Mouse (Mus musculus) liver, embryonic 14.5 days (tissue): ENCODE results near the gene Timm17b. TPM values are rescaled to one million over a fixed set of nuclear protein-coding genes. Genes with fewer than 3 reads are reported as not detected.

Experiments used
- ATAC-seq: fragments of 200-750 bp; cut with Nextera tagmentation; 2 replicates; pipeline ENCODE4 v1.8.0; 2017; ENCODE audit warnings: moderate number of reproducible peaks, mild to moderate bottlenecking, moderate library complexity; ENCODE audit not compliant: insufficient read depth
- DNase-seq, 3 experiments: peaks; one replicate each; pipeline ENCODE4 v3.0.0-alpha.2; 2012 to 2013; ENCODE audit warnings: low read depth in 3 of 3, low spot score in 3 of 3
- H3K27ac ChIP-seq: fragments of 300-500 bp; sonication (generic); 2 replicates; pipeline ENCODE4 v1.5.1; 2014; ENCODE audit warnings: moderate library complexity, mild to moderate bottlenecking, control low read depth, inconsistent platforms
- H3K27me3 ChIP-seq: fragments of 300-500 bp; sonication (generic); 2 replicates; pipeline ENCODE4 v1.6.1; 2014; ENCODE audit warnings: mild to moderate bottlenecking, low read length, moderate library complexity; ENCODE audit not compliant: control insufficient read depth, insufficient read depth
- H3K36me3 ChIP-seq: fragments of 300-500 bp; sonication (generic); replicated peaks from 2 replicates; pipeline ENCODE4 v1.6.1; 2014; ENCODE audit warnings: low read depth; ENCODE audit not compliant: control insufficient read depth, insufficient read depth
- H3K4me1 ChIP-seq, 2 experiments: fragments of 200-500 bp in 1 of 2; fragments of 300-500 bp in 1 of 2; sonication (generic) in 1 of 2; replicated peaks; 2 replicates each; pipeline ENCODE4 v1.6.1; 2012 to 2014; ENCODE audit warnings: antibody characterized with exemption in 1 of 2, inconsistent platforms in 1 of 2, low read length in 1 of 2; ENCODE audit not compliant: control insufficient read depth in 2 of 2, insufficient read depth in 2 of 2
- H3K4me2 ChIP-seq: fragments of 300-500 bp; sonication (generic); 2 replicates; pipeline ENCODE4 v1.6.1; 2014; ENCODE audit warnings: low read depth, mild to moderate bottlenecking, control low read depth, moderate library complexity
- H3K4me3 ChIP-seq, 2 experiments: fragments of 200-500 bp in 1 of 2; fragments of 300-500 bp in 1 of 2; sonication (generic) in 1 of 2; 2 replicates each; pipeline ENCODE4 v1.5.1; 2012 to 2014; ENCODE audit warnings: low read depth in 2 of 2, low read length in 2 of 2, mild to moderate bottlenecking in 2 of 2, control low read depth in 1 of 2, inconsistent platforms in 1 of 2, moderate library complexity in 1 of 2; ENCODE audit not compliant: insufficient read depth in 1 of 2
- H3K9ac ChIP-seq: fragments of 300-500 bp; sonication (generic); replicated peaks from 2 replicates; pipeline ENCODE4 v1.6.1; 2014; ENCODE audit warnings: mild to moderate bottlenecking, control low read depth, moderate library complexity
- H3K9me3 ChIP-seq: fragments of 300-500 bp; sonication (generic); 2 replicates; pipeline ENCODE4 v1.6.1; 2016; ENCODE audit warnings: low read length, mixed read lengths; ENCODE audit not compliant: control insufficient read depth
- CTCF ChIP-seq: IDR thresholded peaks from 2 replicates; pipeline ENCODE4 v1.5.1; 2016; ENCODE audit warnings: antibody characterized with exemption, low read depth, control low read depth
- EP300 ChIP-seq: IDR thresholded peaks from 2 replicates; pipeline ENCODE4 v1.6.1; 2016; ENCODE audit warnings: antibody characterized with exemption, low read depth
- WGBS: fragments of 180-500 bp; shearing (Covaris S2); extraction: QIAGEN DNeasy Blood & Tissue Kit; methylation state at CpG from one replicate; pipeline ENCODE4 v1.1.7; 2014; ENCODE audit not compliant: insufficient replicate concordance; 5-methylcytosine and 5-hydroxymethylcytosine counted together
- polyA plus RNA-seq, 2 experiments: library from polyadenylated mRNA; depleted of rRNA in 1 of 2; stranded (reverse) in 1 of 2; unstranded in 1 of 2; fragments of >200 nt; fragmentation: Nextera tagmentation in 1 of 2; extraction: Ambion mirVana in 1 of 2; gene quantifications; 2 replicates each; pipeline versions ENCODE4 v1.2.1 to v1.2.3; 2012 to 2014

Gene Timm17b
- polyA plus RNA-seq, 2 experiments: 18.6 to 105 TPM

GRCm38 (mm10) chrX:7869826-7870225 lies 29.3 kb upstream of the Timm17b start:
- Histone ChIP-seq H3K4me1 (peaks cover 0 to 3% of the 10 kb centered on the region in 2 experiments; a peak in 1 of 4 replicates), H3K27me3 (no peaks in the 10 kb centered on the region), H3K9ac (no peak overlapping the region), H3K27ac (no peak overlapping the region), H3K4me2 (no peak overlapping the region), H3K9me3 (no peaks in the 10 kb centered on the region), H3K4me3 (no peak overlapping the region), H3K36me3 (peaks cover 27% of the 10 kb centered on the region)
- TF ChIP-seq CTCF (no peak), EP300 (no peak)
- no peak for ATAC-seq
- DNase-seq: no peak
- 65% methylated on average over 3 of the region's 3 CpGs for WGBS

- Histone ChIP-seq H3K9me3 (no peaks in the 10 kb centered on the region), H3K4me2 (peak within 1 kb of the TSS; percentile 74), H3K27ac (no peak within 1 kb of the TSS), H3K36me3 (peaks cover 12% of the 10 kb centered on the region), H3K4me1 (peaks cover 0 to 11% of the 10 kb centered on the region in 2 experiments; a peak in 3 of 4 replicates), H3K27me3 (no peaks in the 10 kb centered on the region), H3K4me3 (peak within 1 kb of the TSS; percentile 53 to 62), H3K9ac (peak within 1 kb of the TSS; percentile 3; the same call in 1 of the 2 replicates)
- DNase-seq: peak; percentile 71 to 78 (median 76)
- TF ChIP-seq CTCF (no peak), EP300 (no peak)
- 11% methylated on average over 26 of the region's 38 CpGs for WGBS
- ATAC-seq: peak; percentile 95
Observed at GRCm38 (mm10) chrX:7878007-7878419, 21.1 kb upstream of the Timm17b start, which contains the start of gene Pim2. TSS of gene Pim2 (plus strand) at chrX:7878262.

GRCm38 (mm10) chrX:7878495-7878894 lies 20.7 kb upstream of the Timm17b start:
- TF ChIP-seq EP300: no peak
- no peak for TF ChIP-seq CTCF
- Histone ChIP-seq H3K27ac (no peak overlapping the region), H3K4me2 (peak overlapping the region; percentile 74), H3K36me3 (peaks cover 7% of the 10 kb centered on the region), H3K27me3 (no peaks in the 10 kb centered on the region), H3K9me3 (no peaks in the 10 kb centered on the region), H3K9ac (no peak overlapping the region), H3K4me1 (peaks cover 0 to 11% of the 10 kb centered on the region in 2 experiments; a peak in 3 of 4 replicates), H3K4me3 (peak overlapping the region; percentile 47 to 53)
- no peak for DNase-seq
- ATAC-seq: peak; percentile 14; the same call in 1 of the 2 replicates
- WGBS: 23% methylated on average over 21 of the region's 21 CpGs

- H3K27ac ChIP-seq: no peak overlapping the region
- no peaks in the 10 kb centered on the region for H3K9me3 ChIP-seq
- no peaks in the 10 kb centered on the region for H3K27me3 ChIP-seq
- DNase-seq (peak; percentile 33 to 49 (median 39)), ATAC-seq (no peak)
- peak overlapping the region; percentile 74; the same call in 1 of the 2 replicates for H3K4me2 ChIP-seq
- no peak overlapping the region for H3K9ac ChIP-seq
- TF ChIP-seq CTCF (peak; percentile 69), EP300 (no peak)
- no peak overlapping the region for H3K4me3 ChIP-seq
- no peaks in the 10 kb centered on the region; the same call in 1 of the 2 replicates for H3K36me3 ChIP-seq
- 8% methylated on average over 11 of the region's 11 CpGs for WGBS
- peaks cover 0 to 13% of the 10 kb centered on the region in 2 experiments; a peak in 3 of 4 replicates for H3K4me1 ChIP-seq
Observed at GRCm38 (mm10) chrX:7879819-7880218, 19.3 kb upstream of the Timm17b start.

- Histone ChIP-seq H3K9ac (peak within 1 kb of the TSS; percentile 57), H3K27ac (no peak within 1 kb of the TSS), H3K4me2 (peak within 1 kb of the TSS; percentile 73), H3K36me3 (no peaks in the 10 kb centered on the region), H3K9me3 (no peaks in the 10 kb centered on the region), H3K4me1 (peaks cover 0 to 8% of the 10 kb centered on the region in 2 experiments; a peak in 3 of 4 replicates), H3K27me3 (no peaks in the 10 kb centered on the region), H3K4me3 (peak within 1 kb of the TSS; percentile 56 to 98)
- WGBS: 6% methylated on average over 49 of the region's 49 CpGs
- ATAC-seq (peak; percentile 93), DNase-seq (peak; percentile 74 to 76 (median 75))
- TF ChIP-seq CTCF (peak; percentile 44; the same call in 1 of the 2 replicates), EP300 (no peak)
Observed at GRCm38 (mm10) chrX:7883841-7884567, 15.2 kb upstream of the Timm17b start, which contains the start of gene Slc35a2. TSS of gene Slc35a2 (plus strand) at chrX:7884028.
